Mouse (Mus musculus): Measurements from ENCODE around the gene Prmt1.
A peak's percentile ranks its signal among the peaks of the same experiment; 100 is the strongest.

Prmt1 gene

GRCm38 (mm10) chr7:44942904-44943303 is 43.5 kb downstream of the Prmt1 start, which contains the start of gene Tsks:
Gene Tsks, plus strand, starts transcription at chr7:44943204.
- DNase-seq: no peak

- DNase-seq: no peak
These were observed 47.7 kb downstream of the Prmt1 start for GRCm38 (mm10) chr7:44938680-44939079.

- peak; percentile 99 to 100 for DNase-seq
These were observed 56.9 kb downstream of the Prmt1 start, which contains the start of gene Ap2a1 for GRCm38 (mm10) chr7:44929204-44930151. Gene Ap2a1, minus strand, starts transcription at chr7:44929496.

GRCm38 (mm10) chr7:44928570-44928969 is 57.8 kb downstream of the Prmt1 start:
- DNase-seq: no peak
